Mouse (Mus musculus): ENCODE measurements at regions not wholly inside any gene's neighbourhood (a gene's known extent, or its start where the extent isn't known, plus 50 kb on each side); places are given as distances from the start of the nearest gene placed in this dataset.
"Not testable (repeated sequence)": the region's sequence is repeated elsewhere in the genome, so short reads cannot be mapped to it uniquely, and the experiment has no call there.

DNA sequence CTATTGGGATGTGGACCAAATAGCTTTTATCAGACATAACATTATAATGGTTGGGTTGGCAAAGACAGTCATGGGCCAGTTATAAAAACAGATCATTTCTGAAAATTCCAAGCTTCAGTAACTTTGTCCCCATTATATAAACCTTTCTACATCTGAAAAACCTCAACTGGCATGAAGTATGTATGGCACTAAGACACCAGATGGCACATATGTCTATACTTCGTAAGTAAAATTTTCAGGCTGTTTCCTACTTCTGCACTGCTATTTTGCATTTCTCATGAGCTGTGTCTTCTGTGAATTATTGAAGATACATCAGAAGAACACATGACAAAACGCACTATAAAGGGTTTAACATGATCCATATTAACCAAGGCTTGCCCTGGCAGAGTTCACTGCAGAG is 428.1 kb downstream of the Pom121l12 start:
- no peak overlapping the region for H3K4me3 ChIP-seq
- no peaks in the 10 kb centered on the region for H3K36me3 ChIP-seq
- no peak overlapping the region for H3K4me2 ChIP-seq (replicated peaks)
- no peaks in the 10 kb centered on the region for H3K27me3 ChIP-seq
- no peaks in the 10 kb centered on the region for H3K9me3 ChIP-seq
- no peaks in the 10 kb centered on the region for H3K4me1 ChIP-seq
- ATAC-seq (replicated peaks), result 0 out of 2 replicates have a peak, but pooled peaks have one; percentile 29
- no peak overlapping the region for H3K9ac ChIP-seq (replicated peaks)
- no peak overlapping the region for H3K27ac ChIP-seq (replicated peaks)
- 73% methylated on average over 2 of the region's 2 CpGs for WGBS

DNA sequence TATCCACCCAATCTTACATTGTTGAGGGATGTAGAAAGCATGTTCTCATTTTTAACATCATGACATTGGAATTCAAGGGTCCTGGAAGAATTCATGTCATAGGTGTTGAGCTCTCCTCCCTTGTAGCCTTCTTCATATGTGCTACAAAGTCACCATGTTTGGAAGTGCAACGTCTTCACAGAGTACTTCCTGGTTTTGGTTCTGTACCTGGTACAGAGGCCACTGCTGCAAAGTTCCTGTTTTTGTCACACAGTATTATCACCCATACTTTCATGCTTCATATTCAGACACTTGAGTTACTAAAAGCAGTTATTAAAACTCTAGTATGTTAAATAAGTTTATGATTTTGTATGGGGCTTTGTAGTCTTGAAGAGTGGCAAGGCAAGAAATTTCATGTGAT is 443.1 kb downstream of the Pom121l12 start:
- Histone ChIP-seq H3K27ac (replicated peaks) (no peak overlapping the region), H3K4me2 (replicated peaks) (no peak overlapping the region), H3K9me3 (no peaks in the 10 kb centered on the region)

GRCm38 (mm10) chr11:15088918-15089645 is 490.0 kb downstream of the Pom121l12 start:
- H3K9me3 ChIP-seq; H3K27ac ChIP-seq (replicated peaks); H3K27me3 ChIP-seq; ATAC-seq (replicated peaks); H3K4me3 ChIP-seq; H3K36me3 ChIP-seq; H3K9ac ChIP-seq (replicated peaks); H3K4me2 ChIP-seq (replicated peaks); H3K4me1 ChIP-seq: not testable (repeated sequence)
- 86% methylated on average over 4 of the region's 4 CpGs for WGBS

More for the DNA sequence above, 443.1 kb downstream of the Pom121l12 start:
- Histone ChIP-seq H3K9ac (replicated peaks) (no peak overlapping the region), H3K4me3 (no peak overlapping the region), H3K27me3 (no peaks in the 10 kb centered on the region), H3K4me1 (no peaks in the 10 kb centered on the region), H3K36me3 (no peaks in the 10 kb centered on the region)
- no peak for ATAC-seq (replicated peaks)
- whole genome bisulfite sequencing, result 85% methylated on average over 1 of the region's 1 CpGs

DNA sequence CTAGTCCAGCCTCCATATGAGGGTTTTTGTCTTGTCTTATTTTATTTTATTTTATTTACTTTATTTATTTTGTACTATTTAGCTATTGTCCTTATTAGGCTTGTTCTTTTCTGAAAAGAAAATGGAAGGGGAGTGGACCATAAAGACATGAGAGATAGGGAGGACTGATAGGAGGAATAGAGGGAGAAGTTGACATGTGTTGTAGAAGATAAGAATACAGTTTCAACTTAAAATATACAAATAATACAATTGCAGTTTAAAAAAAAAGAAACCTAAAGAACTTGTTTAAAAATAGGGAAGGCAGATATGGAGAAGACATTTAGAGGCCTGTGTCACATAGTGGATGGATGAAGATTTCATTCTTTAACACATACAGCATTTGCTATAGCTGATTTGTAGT is 497.8 kb downstream of the Pom121l12 start:
- Histone ChIP-seq H3K4me3 (no peak overlapping the region), H3K36me3 (no peaks in the 10 kb centered on the region), H3K27me3 (no peaks in the 10 kb centered on the region), H3K4me1 (no peaks in the 10 kb centered on the region), H3K9ac (replicated peaks) (no peak overlapping the region), H3K27ac (replicated peaks) (no peak overlapping the region), H3K4me2 (replicated peaks) (no peak overlapping the region), H3K9me3 (no peaks in the 10 kb centered on the region)
- ATAC-seq (replicated peaks), result no peak

GRCm38 (mm10) chr11:15108046-15108445 is 509.0 kb downstream of the Pom121l12 start:
- Histone ChIP-seq H3K9me3 (no peaks in the 10 kb centered on the region), H3K36me3 (no peaks in the 10 kb centered on the region), H3K27me3 (no peaks in the 10 kb centered on the region), H3K9ac (replicated peaks) (no peak overlapping the region), H3K4me1 (no peaks in the 10 kb centered on the region), H3K4me3 (no peak overlapping the region), H3K4me2 (replicated peaks) (no peak overlapping the region), H3K27ac (replicated peaks) (no peak overlapping the region)
- no peak for ATAC-seq (replicated peaks)
- 82% methylated on average over 1 of the region's 1 CpGs for WGBS

DNA sequence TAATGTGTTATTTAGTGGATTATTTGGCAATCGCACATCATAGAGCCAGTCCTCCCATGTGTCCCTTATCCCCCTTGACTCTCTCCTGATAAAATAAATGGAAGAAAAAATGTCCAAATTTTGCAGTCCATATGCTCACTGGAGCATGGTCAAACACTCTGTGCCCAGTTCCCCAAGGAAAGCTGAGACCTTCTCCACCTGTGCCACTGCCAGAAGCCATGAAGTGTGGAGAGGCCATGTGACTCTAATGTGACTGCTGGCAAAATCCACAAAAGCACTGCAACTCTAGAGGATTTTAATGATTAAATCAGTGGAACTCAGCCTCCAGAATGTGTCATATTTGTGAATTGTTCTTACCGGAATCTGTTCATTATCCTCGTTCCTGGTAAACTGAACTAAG is 514.5 kb downstream of the Pom121l12 start:
- Histone ChIP-seq H3K4me2 (replicated peaks) (no peak overlapping the region), H3K9ac (replicated peaks) (no peak overlapping the region), H3K36me3 (no peaks in the 10 kb centered on the region), H3K27ac (replicated peaks) (no peak overlapping the region), H3K27me3 (no peaks in the 10 kb centered on the region), H3K4me1 (no peaks in the 10 kb centered on the region), H3K9me3 (no peaks in the 10 kb centered on the region), H3K4me3 (no peak overlapping the region)
- ATAC-seq (replicated peaks), result 0 out of 2 replicates have a peak, but pooled peaks have one; percentile 38
- 83% methylated on average over 3 of the region's 3 CpGs for WGBS

GRCm38 (mm10) chr11:15125812-15126211 is 526.7 kb downstream of the Pom121l12 start:
- 27% methylated on average over 2 of the region's 2 CpGs for WGBS
- Histone ChIP-seq H3K4me3 (no peak overlapping the region), H3K9ac (replicated peaks) (no peak overlapping the region), H3K36me3 (no peaks in the 10 kb centered on the region), H3K9me3 (no peaks in the 10 kb centered on the region; the same call in 1 of the 2 replicates), H3K4me2 (replicated peaks) (no peak overlapping the region), H3K27ac (replicated peaks) (no peak overlapping the region), H3K4me1 (no peaks in the 10 kb centered on the region), H3K27me3 (no peaks in the 10 kb centered on the region)
- ATAC-seq (replicated peaks), result peak; percentile 66

Measured in forebrain, embryonic 15.5 days (tissue).